Mouse (Mus musculus) forebrain, postnatal 0 days (tissue): ENCODE results near the gene Gsap. TPM values are rescaled to one million over a fixed set of nuclear protein-coding genes. Genes with fewer than 3 reads are reported as not detected.
A peak's percentile ranks its signal among the peaks of the same experiment; 100 is the strongest.

Experiments
- ATAC-seq: fragments of 200-750 bp; cut with Nextera tagmentation; 2 replicates; pipeline ENCODE4 v1.8.0; 2017; ENCODE audit warnings: mild to moderate bottlenecking, moderate library complexity
- DNase-seq: peaks from one replicate; pipeline ENCODE4 v3.0.0-alpha.2; 2015
- H3K27ac ChIP-seq: fragments of 300-500 bp; sonication (generic); 2 replicates; pipeline ENCODE4 v1.5.1; 2014; ENCODE audit warnings: low read depth, mild to moderate bottlenecking, antibody characterized with exemption, low read length, moderate library complexity, mixed read lengths
- H3K27me3 ChIP-seq: fragments of 300-500 bp; sonication (generic); 2 replicates; pipeline ENCODE4 v1.6.1; 2014; ENCODE audit warnings: mild to moderate bottlenecking, low read length, mixed read lengths; ENCODE audit not compliant: insufficient read depth
- H3K36me3 ChIP-seq: fragments of 300-500 bp; sonication (generic); 2 replicates; pipeline ENCODE4 v1.6.1; 2014; ENCODE audit warnings: mild to moderate bottlenecking, moderate library complexity; ENCODE audit not compliant: insufficient read depth
- H3K4me1 ChIP-seq: fragments of 300-500 bp; sonication (generic); 2 replicates; pipeline ENCODE4 v1.6.1; 2014; ENCODE audit warnings: antibody characterized with exemption; ENCODE audit not compliant: insufficient read depth
- H3K4me2 ChIP-seq: fragments of 300-500 bp; sonication (generic); 2 replicates; pipeline ENCODE4 v1.6.1; 2014; ENCODE audit warnings: low read depth, mild to moderate bottlenecking, moderate library complexity
- H3K4me3 ChIP-seq: fragments of 300-500 bp; sonication (generic); 2 replicates; pipeline ENCODE4 v1.5.1; 2014; ENCODE audit warnings: low read depth, low read length, mixed read lengths
- H3K9ac ChIP-seq: fragments of 300-500 bp; sonication (generic); 2 replicates; pipeline ENCODE4 v1.6.1; 2014; ENCODE audit warnings: mild to moderate bottlenecking
- H3K9me3 ChIP-seq: fragments of 300-500 bp; sonication (generic); 2 replicates; pipeline ENCODE4 v1.6.1; 2016; ENCODE audit warnings: low read length
- CTCF ChIP-seq: sonication (generic); IDR thresholded peaks from 2 replicates; pipeline ENCODE4 v1.5.1; 2016; ENCODE audit warnings: antibody characterized with exemption, control low read depth, low read depth
- WGBS: fragments of 180-500 bp; shearing (Covaris S2); extraction: QIAGEN DNeasy Blood & Tissue Kit; methylation state at CpG from one replicate; pipeline ENCODE4 v1.1.7; 2014; 5-methylcytosine and 5-hydroxymethylcytosine counted together
- polyA plus RNA-seq: library from polyadenylated mRNA; unstranded; fragments of >200 nt; fragmentation: Nextera tagmentation; extraction: Ambion mirVana; gene quantifications from 2 replicates; pipeline ENCODE4 v1.2.1, GENCODE M21; 2015
- total RNA-seq: library from RNA; depleted of rRNA; stranded (reverse); fragments of >200 nt; gene quantifications from 2 replicates; pipeline ENCODE4 v1.2.3, GENCODE M21; 2014

Gene Gsap
- total and polyA plus RNA-seq, 2 experiments from 2014 or later, result 7.7 to 9.4 TPM

- H3K27ac ChIP-seq, result 0 out of 2 replicates have a peak overlapping the region, but pooled peaks have one; percentile 63
- H3K4me2 ChIP-seq, result no peak overlapping the region
- no peak for DNase-seq
- no peaks in the 10 kb centered on the region for H3K9me3 ChIP-seq
- 0 out of 2 replicates have a peak, but pooled peaks cover 4% of the 10 kb centered on the region for H3K4me1 ChIP-seq
- 39% methylated on average over 3 of the region's 3 CpGs for WGBS
- H3K4me3 ChIP-seq, result no peak overlapping the region
- no peaks in the 10 kb centered on the region for H3K36me3 ChIP-seq
- ATAC-seq, result peak; percentile 13; the same call in 1 of the 2 replicates
- no peak overlapping the region for H3K9ac ChIP-seq
- H3K27me3 ChIP-seq, result no peaks in the 10 kb centered on the region
- TF ChIP-seq CTCF, result no peak
Observed at GRCm38 (mm10) chr5:21169346-21169745, 16.7 kb upstream of the Gsap start.

GRCm38 (mm10) chr5:21169877-21170276, 16.2 kb upstream of the Gsap start:
- Histone ChIP-seq H3K27ac (no peak overlapping the region), H3K4me3 (no peak overlapping the region), H3K4me2 (no peak overlapping the region), H3K36me3 (no peaks in the 10 kb centered on the region), H3K9me3 (no peaks in the 10 kb centered on the region), H3K27me3 (no peaks in the 10 kb centered on the region), H3K4me1 (0 out of 2 replicates have a peak, but pooled peaks cover 4% of the 10 kb centered on the region), H3K9ac (no peak overlapping the region)
- 52% methylated on average over 1 of the region's 1 CpGs for WGBS
- TF ChIP-seq CTCF, result no peak
- ATAC-seq, result no peak
- no peak for DNase-seq

- 40% methylated on average over 4 of the region's 4 CpGs for whole genome bisulfite sequencing
- Histone ChIP-seq H3K27ac (no peak overlapping the region), H3K9ac (no peak overlapping the region), H3K36me3 (no peaks in the 10 kb centered on the region), H3K4me1 (0 out of 2 replicates have a peak, but pooled peaks cover 8% of the 10 kb centered on the region), H3K27me3 (no peaks in the 10 kb centered on the region), H3K4me3 (no peak overlapping the region), H3K4me2 (no peak overlapping the region), H3K9me3 (no peaks in the 10 kb centered on the region)
- no peak for TF ChIP-seq CTCF
- no peak for ATAC-seq
- DNase-seq, result no peak
Observed at GRCm38 (mm10) chr5:21170440-21170839, 15.6 kb upstream of the Gsap start.

GRCm38 (mm10) chr5:21170898-21171297, 15.2 kb upstream of the Gsap start:
- Histone ChIP-seq H3K27ac (no peak overlapping the region), H3K36me3 (no peaks in the 10 kb centered on the region), H3K4me3 (no peak overlapping the region), H3K4me2 (no peak overlapping the region), H3K9ac (no peak overlapping the region), H3K4me1 (0 out of 2 replicates have a peak, but pooled peaks cover 10% of the 10 kb centered on the region), H3K27me3 (no peaks in the 10 kb centered on the region), H3K9me3 (no peaks in the 10 kb centered on the region)
- ATAC-seq (no peak), DNase-seq (no peak)
- no peak for TF ChIP-seq CTCF
- WGBS, result 29% methylated on average over 5 of the region's 5 CpGs

GRCm38 (mm10) chr5:21171336-21171735, 14.7 kb upstream of the Gsap start:
- no peak for TF ChIP-seq CTCF
- no peak overlapping the region for H3K4me2 ChIP-seq
- no peak overlapping the region for H3K4me3 ChIP-seq
- H3K36me3 ChIP-seq, result no peaks in the 10 kb centered on the region
- H3K9ac ChIP-seq, result no peak overlapping the region
- H3K9me3 ChIP-seq, result no peaks in the 10 kb centered on the region
- DNase-seq (peak; percentile 64), ATAC-seq (peak; percentile 15)
- 0 out of 2 replicates have a peak overlapping the region, but pooled peaks have one; percentile 10 for H3K27ac ChIP-seq
- 18% methylated on average over 6 of the region's 6 CpGs for WGBS
- H3K4me1 ChIP-seq, result 0 out of 2 replicates have a peak, but pooled peaks cover 10% of the 10 kb centered on the region
- no peaks in the 10 kb centered on the region for H3K27me3 ChIP-seq

- Histone ChIP-seq H3K27me3 (no peaks in the 10 kb centered on the region), H3K4me1 (0 out of 2 replicates have a peak, but pooled peaks cover 10% of the 10 kb centered on the region), H3K4me2 (no peak overlapping the region), H3K36me3 (no peaks in the 10 kb centered on the region), H3K4me3 (no peak overlapping the region), H3K27ac (no peak overlapping the region), H3K9ac (no peak overlapping the region), H3K9me3 (no peaks in the 10 kb centered on the region)
- 37% methylated on average over 3 of the region's 3 CpGs for WGBS
- DNase-seq (no peak), ATAC-seq (no peak)
- TF ChIP-seq CTCF, result no peak
Observed at GRCm38 (mm10) chr5:21172316-21172715, 13.7 kb upstream of the Gsap start.

- H3K27ac ChIP-seq, result peak overlapping the region; percentile 50
- 16% methylated on average over 9 of the region's 9 CpGs for WGBS
- no peak overlapping the region for H3K4me2 ChIP-seq
- H3K9ac ChIP-seq, result no peak overlapping the region
- DNase-seq (peak; percentile 31), ATAC-seq (peak; percentile 80)
- no peak overlapping the region for H3K4me3 ChIP-seq
- H3K9me3 ChIP-seq, result no peaks in the 10 kb centered on the region
- H3K36me3 ChIP-seq, result no peaks in the 10 kb centered on the region
- H3K27me3 ChIP-seq, result no peaks in the 10 kb centered on the region
- TF ChIP-seq CTCF, result no peak
- H3K4me1 ChIP-seq, result 0 out of 2 replicates have a peak, but pooled peaks cover 8% of the 10 kb centered on the region
Observed at GRCm38 (mm10) chr5:21175132-21176112, 10.6 kb upstream of the Gsap start.
